Comparison of ENCODE assay signal across 9 mouse cellular contexts in genomic region chr13:24576338-24577119, GRCm38 (mm10). TPM values are rescaled to one million over a fixed set of nuclear protein-coding genes. Genes with fewer than 3 reads are reported as not detected.
DNase-seq lines count a peak whose midpoint lies in the region; ATAC-seq and TF ChIP-seq lines count a peak whose summit lies in the region.
"Had no signal": no experiment of that assay in that cellular context is flagged by ENCODE, and none has a peak within 500 bp of the region (broad histone marks: within the 10 kb centered on the region; RNA-seq: fewer than 3 reads in every experiment).

No protein-coding gene starts in this region.

- no peak overlapping the region for H3K4me3 ChIP-seq in heart, embryonic 11.5 days (ENCODE audit: low read depth, low read length)
- no peak overlapping the region for H3K4me3 ChIP-seq in heart, adult 2 months
- no peak overlapping the region for H3K4me3 ChIP-seq in heart, embryonic 16.5 days (ENCODE audit: low read length)
- H3K4me3 ChIP-seq in midbrain, embryonic 16.5 days (ENCODE audit: low read depth, low read length), result no peak overlapping the region

- H3K4me1 ChIP-seq in heart, embryonic 11.5 days (ENCODE audit: control insufficient read depth, insufficient read depth, low read length), result peaks cover 23% of the 10 kb centered on the region
- peaks cover 5% of the 10 kb centered on the region for H3K4me1 ChIP-seq in heart, adult 2 months (ENCODE audit: control insufficient read depth, insufficient read depth, low read length)
- H3K4me1 ChIP-seq in heart, embryonic 16.5 days (ENCODE audit: control insufficient read depth, insufficient read depth, low read length), result peaks cover 27% of the 10 kb centered on the region
- H3K4me1 ChIP-seq in midbrain, embryonic 16.5 days (ENCODE audit: control insufficient read depth, insufficient read depth, low read length), result peaks cover 15% of the 10 kb centered on the region

- H3K27ac ChIP-seq in heart, embryonic 11.5 days (ENCODE audit: low read depth, low read length), result peak overlapping the region; percentile 71
- H3K27ac ChIP-seq in heart, adult 2 months, result no peak overlapping the region
- peak overlapping the region; percentile 61 for H3K27ac ChIP-seq in heart, embryonic 16.5 days (ENCODE audit: low read length)
- peak overlapping the region; percentile 83 for H3K27ac ChIP-seq in midbrain, embryonic 16.5 days (ENCODE audit: low read length)

- H3K9ac ChIP-seq in heart, embryonic 11.5 days (ENCODE audit: low read depth, low read length), result no peak overlapping the region
- no peak overlapping the region for H3K9ac ChIP-seq in heart, adult 2 months (ENCODE audit: low read depth, low read length)
- H3K9ac ChIP-seq in heart, embryonic 16.5 days (ENCODE audit: low read length), result no peak overlapping the region
- 0 out of 2 replicates have a peak overlapping the region, but pooled peaks have one; percentile 8 for H3K9ac ChIP-seq in midbrain, embryonic 16.5 days (ENCODE audit: low read depth, low read length)

- no peak for TF ChIP-seq EP300 in heart, adult 2 months (IDR thresholded peaks at IDR 0.05; ENCODE audit: insufficient read depth, low read depth, low read length)

- intact Hi-C loops in heart, adult 2 months (cut with DNase I), result no loop called here

- peak; percentile 67 for ATAC-seq in heart, embryonic 11.5 days (replicated peaks; ENCODE audit: insufficient number of reproducible peaks, low FRiP score, low TSS enrichment)
- peak; percentile 66 for ATAC-seq in heart, embryonic 16.5 days (replicated peaks; ENCODE audit: extremely low read depth, insufficient read depth, low FRiP score)
- ATAC-seq in midbrain, embryonic 16.5 days, result peak; percentile 97
- no peak for ATAC-seq in activated CD4-positive, CD25-positive, alpha-beta regulatory T cell, adult 4 months

- H3K36me3 ChIP-seq in heart, embryonic 11.5 days (ENCODE audit: control insufficient read depth, insufficient read depth, low read length), result no peaks in the 10 kb centered on the region
- no peaks in the 10 kb centered on the region for H3K36me3 ChIP-seq in heart, adult 2 months (ENCODE audit: control insufficient read depth, insufficient read depth, low read length)
- no peaks in the 10 kb centered on the region for H3K36me3 ChIP-seq in heart, embryonic 16.5 days (ENCODE audit: control insufficient read depth, insufficient read depth)
- no peaks in the 10 kb centered on the region for H3K36me3 ChIP-seq in midbrain, embryonic 16.5 days (ENCODE audit: control insufficient read depth, insufficient read depth, low read length)

- DNase-seq in heart, adult 2 months, result no peak
- DNase-seq in embryo, embryonic 9.5 days (ENCODE audit: extremely low spot score), result peak; percentile 65
- peak; percentile 86 to 88 for DNase-seq in left cerebral cortex, adult 9 months (ENCODE audit: low spot score in 2 of 2)
- DNase-seq in urinary bladder, postnatal 10 days (ENCODE audit: low spot score), result no peak

- TF ChIP-seq CTCF in heart, adult 2 months (IDR thresholded peaks at IDR 0.05), result no peak

- WGBS in heart, embryonic 11.5 days (ENCODE audit: insufficient replicate concordance), result 34% methylated on average over 11 of the region's 11 CpGs
- 50% methylated on average over 11 of the region's 11 CpGs for WGBS in heart, adult 2 months
- WGBS in heart, embryonic 16.5 days, result 28% methylated on average over 11 of the region's 11 CpGs
- 42% methylated on average over 11 of the region's 11 CpGs for WGBS in midbrain, embryonic 16.5 days

- no peaks in the 10 kb centered on the region for H3K9me3 ChIP-seq in heart, embryonic 11.5 days (replicated peaks; ENCODE audit: control insufficient read depth, low read length)
- H3K9me3 ChIP-seq in heart, embryonic 16.5 days (replicated peaks; ENCODE audit: control insufficient read depth, low read length), result no peaks in the 10 kb centered on the region
- H3K9me3 ChIP-seq in midbrain, embryonic 16.5 days (replicated peaks; ENCODE audit: control insufficient read depth, low read length, poor library complexity, severe bottlenecking), result no peaks in the 10 kb centered on the region

- no peak overlapping the region; the same call in 1 of the 2 replicates for H3K4me2 ChIP-seq in heart, embryonic 11.5 days
- no peak overlapping the region for H3K4me2 ChIP-seq in heart, embryonic 16.5 days (ENCODE audit: low read depth, low read length)
- H3K4me2 ChIP-seq in midbrain, embryonic 16.5 days (ENCODE audit: low read length), result peak overlapping the region; percentile 14

- no peaks in the 10 kb centered on the region for H3K27me3 ChIP-seq in heart, embryonic 11.5 days (ENCODE audit: control insufficient read depth, insufficient read depth, low read length)
- no peaks in the 10 kb centered on the region for H3K27me3 ChIP-seq in heart, adult 2 months (ENCODE audit: control insufficient read depth, insufficient read depth, low read length)
- H3K27me3 ChIP-seq in heart, embryonic 16.5 days (ENCODE audit: control insufficient read depth, insufficient read depth, low read length), result no peaks in the 10 kb centered on the region
- no peaks in the 10 kb centered on the region for H3K27me3 ChIP-seq in midbrain, embryonic 16.5 days (ENCODE audit: control insufficient read depth, insufficient read depth, low read depth, low read length)
- H3K27me3 ChIP-seq: CH12.LX had no signal

- no peak for TF ChIP-seq POLR2A in heart, adult 2 months (IDR thresholded peaks at IDR 0.05; ENCODE audit: insufficient read depth, low read depth, low read length)

- H3K79me2 ChIP-seq in heart, adult 2 months (replicated peaks; ENCODE audit: control insufficient read depth, insufficient read depth, low read length), result no peaks in the 10 kb centered on the region

RNA-seq across cellular contexts. Expression of gene Ripor2, which starts 5.5 kb away (rescaled TPM):
- polyA plus RNA-seq in heart, embryonic 11.5 days (2014; fragmentation: Nextera tagmentation; extraction: Ambion mirVana), result 5.8 and 6.5 TPM in 2 replicates
- 1 to 10 TPM; 7.4 to 8.2 TPM for total RNA-seq in heart, adult 2 months (2021)
- polyA plus RNA-seq in heart, adult 2 months (2012; rRNA removed), result 4.7 and 5.5 TPM in 2 replicates
- polyA plus RNA-seq in heart, embryonic 16.5 days (2015; fragmentation: Nextera tagmentation; extraction: Ambion mirVana), result 17.3 and 17.8 TPM in 2 replicates
- polyA plus RNA-seq in midbrain, embryonic 16.5 days (2015; fragmentation: Nextera tagmentation; extraction: Ambion mirVana), result 31.8 and 33.8 TPM in 2 replicates
- 100 to 1,000 TPM; 210 to 273 TPM for polyA plus RNA-seq in activated CD4-positive, CD25-positive, alpha-beta regulatory T cell, adult 4 months (2017; shearing (Covaris generic))

Comparison
In these comparisons a context has a peak if more than half of its experiments do, and no peak if none do; other contexts are left out.
1. DNase-seq: peak in embryo, embryonic 9.5 days (single experiment) and left cerebral cortex, adult 9 months (2 of 2); none in heart, adult 2 months (0 of 2) and urinary bladder, postnatal 10 days (single experiment).